Mouse (Mus musculus): Measurements from ENCODE around the gene Sept11.

DNA sequence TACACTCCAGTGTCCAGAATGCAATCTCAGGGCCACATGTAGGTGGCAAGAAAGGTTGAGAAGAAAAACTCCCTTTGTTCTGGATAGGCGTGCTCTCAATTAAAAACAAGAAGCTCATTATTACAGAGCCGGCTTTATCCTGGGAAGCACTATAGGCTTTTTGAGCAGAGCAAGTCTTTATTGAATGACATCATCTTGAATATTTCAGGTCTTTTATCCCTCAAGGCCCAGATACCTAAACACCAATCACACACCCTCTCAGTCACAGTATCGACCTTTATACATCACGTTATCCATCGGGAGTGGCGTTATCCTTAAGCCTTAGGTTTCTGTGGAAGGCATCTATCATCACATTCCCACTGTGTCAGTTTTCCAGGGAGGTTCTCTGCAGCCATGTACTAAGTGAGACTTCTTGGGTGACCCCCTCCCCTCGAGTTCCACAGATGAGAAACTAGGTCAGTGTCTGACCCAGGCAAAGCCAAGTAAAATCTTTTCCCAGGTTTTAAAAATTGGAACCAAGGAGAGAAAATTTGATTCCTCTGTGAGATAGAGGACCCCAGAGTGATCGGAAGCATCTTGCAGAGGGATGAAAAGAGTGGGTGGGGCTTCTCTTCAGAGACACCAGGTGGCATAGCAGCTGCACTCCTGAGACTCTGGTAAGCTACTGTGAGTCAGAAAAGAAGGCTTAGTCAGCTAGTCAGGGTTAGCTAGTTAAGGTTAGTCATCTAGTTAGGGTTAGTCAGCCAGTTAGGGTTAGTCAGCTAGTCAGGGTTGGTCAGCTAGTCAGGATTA is 39.4 kb upstream of the Sept11 start:
- no peak for TF ChIP-seq CTCF (IDR thresholded peaks at IDR 0.05; ENCODE audit: control insufficient read depth, insufficient read depth, insufficient replicate concordance, low read depth, low read length)
- TF ChIP-seq POLR2A (IDR thresholded peaks at IDR 0.05; ENCODE audit: control insufficient read depth, low read depth, low read length), result no peak
